Mouse (Mus musculus) central nervous system, embryonic 11.5 days (tissue): ENCODE measurements around the gene March4. TPM values are rescaled to one million over a fixed set of nuclear protein-coding genes. Genes with fewer than 3 reads are reported as not detected.

ENCODE experiments used
- polyA plus RNA-seq: library from polyadenylated mRNA; depleted of rRNA; stranded (reverse); fragments of >200 nt; gene quantifications from 2 replicates; pipeline ENCODE4 v1.2.3, GENCODE M21; 2012; rRNA removed

Gene March4
- polyA plus RNA-seq: 0.53 and 1.1 TPM in 2 replicates

GRCm38 (mm10) chr1:72536611-72537351 lies at the start of gene March4:
Gene March4, minus strand, starts transcription at chr1:72536930.

GRCm38 (mm10) chr1:72582947-72583731 lies 46.4 kb upstream of the March4 start, which contains the start of gene Smarcal1:
Gene Smarcal1, plus strand, starts transcription at chr1:72583251.

Other genes with a start within 250 kb of the March4 start
- gene Xrcc5, start 229.5 kb downstream of the March4 start, polyA plus RNA-seq: 31.8 and 35.9 TPM in 2 replicates
- gene Smarcal1, start 46.3 kb upstream of the March4 start, polyA plus RNA-seq: 33.2 and 40.6 TPM in 2 replicates
- gene Ankar, start 163.6 kb upstream of the March4 start, polyA plus RNA-seq: 0.01 TPM in 1 of 2 replicates, not detected in the other
- 1,601 and 1,988 TPM in 2 replicates for gene Rpl37a, start 174.4 kb upstream of the March4 start, polyA plus RNA-seq